ENCODE assay signal across 27 mouse cellular contexts in the genomic region with DNA sequence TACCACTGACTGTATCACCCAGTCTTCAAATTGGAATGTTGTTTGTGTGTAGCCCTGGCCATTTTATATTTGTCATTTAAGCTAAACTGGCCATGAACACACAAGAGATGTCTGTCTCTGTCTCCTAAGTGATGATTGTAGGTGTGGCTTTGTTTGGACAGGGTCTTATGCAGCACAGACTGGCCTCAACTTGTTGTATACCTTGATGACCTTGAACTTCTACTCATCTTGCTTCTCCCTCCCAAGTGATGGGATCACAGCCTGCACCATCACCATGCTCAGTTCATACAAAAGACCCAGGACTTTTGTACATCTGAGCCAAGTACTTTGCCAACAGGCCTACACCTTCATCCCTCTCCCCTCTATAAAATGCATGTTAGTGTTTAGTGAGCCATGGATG. TPM values are rescaled to one million over a fixed set of nuclear protein-coding genes. Genes with fewer than 3 reads are reported as not detected.
"Had no signal": no experiment of that assay in that cellular context is flagged by ENCODE, and none has a peak within 500 bp of the region (broad histone marks: within the 10 kb centered on the region; RNA-seq: fewer than 3 reads in every experiment).

No protein-coding gene starts in this region.

- H3K27ac ChIP-seq: midbrain, embryonic 10.5 days; midbrain, embryonic 12.5 days; neural tube, embryonic 12.5 days; neural tube, embryonic 15.5 days had no signal

- DNase-seq: lung, adult 18-20 months; lung, embryonic 14.5 days; lung, postnatal 10 days; lung, postnatal 4 days; midbrain, embryonic 14.5 days; retina, postnatal 1 day; right cerebral cortex, adult 18-20 months; right cerebral cortex, postnatal 25 days; right cerebral cortex, postnatal 4 days; spleen, adult 18-20 months; thymus, adult 18-20 months; thymus, postnatal 14 days; thymus, postnatal 36 days had no signal

- H3K4me3 ChIP-seq: midbrain, embryonic 10.5 days; midbrain, embryonic 12.5 days; myocyte; neural tube, embryonic 12.5 days; neural tube, embryonic 15.5 days had no signal

- H3K27me3 ChIP-seq: midbrain, embryonic 12.5 days; neural tube, embryonic 12.5 days; neural tube, embryonic 15.5 days had no signal

- H3K9ac ChIP-seq: lung, embryonic 14.5 days; midbrain, embryonic 12.5 days; neural tube, embryonic 12.5 days; neural tube, embryonic 15.5 days had no signal

- H3K9me3 ChIP-seq: midbrain, embryonic 10.5 days; midbrain, embryonic 12.5 days; neural tube, embryonic 12.5 days; neural tube, embryonic 15.5 days had no signal

- ATAC-seq: midbrain, embryonic 16.5 days had no signal

- H3K4me1 ChIP-seq: midbrain, embryonic 10.5 days; midbrain, embryonic 12.5 days; neural tube, embryonic 12.5 days; neural tube, embryonic 15.5 days had no signal

- H3K4me2 ChIP-seq: lung, embryonic 14.5 days; midbrain, embryonic 12.5 days; neural tube, embryonic 12.5 days; neural tube, embryonic 15.5 days had no signal

RNA-seq across cellular contexts. Expression of gene Mgat4e, which starts 40.2 kb away (rescaled TPM):
- total RNA-seq: megakaryocyte, adult 5-6 weeks; megakaryocyte-erythroid progenitor cell, adult 5-6 weeks had no signal
- polyA plus RNA-seq: liver, embryonic 16.5 days; lung, embryonic 14.5 days; lung, embryonic 16.5 days; midbrain, embryonic 10.5 days; midbrain, embryonic 12.5 days; midbrain, embryonic 14.5 days; midbrain, embryonic 16.5 days; myocyte; neural tube, embryonic 12.5 days; neural tube, embryonic 15.5 days; small intestine, adult 2 months; stomach, embryonic 14.5 days; stomach, embryonic 16.5 days; thymus, postnatal 0 days had no signal

RNA-seq across cellular contexts. Expression of gene Syt2, which starts 56.8 kb away (rescaled TPM):
- total RNA-seq: megakaryocyte, adult 5-6 weeks had no signal
